Mouse (Mus musculus) natural killer cell, adult 2 months (primary cell): ENCODE data around the gene Tmem98.

Experiments
- DNase-seq, 2 experiments: peaks; one replicate each; pipeline ENCODE4 v3.0.0; 2022; ENCODE audit warnings: low spot score in 2 of 2

Tmem98 gene

DNA sequence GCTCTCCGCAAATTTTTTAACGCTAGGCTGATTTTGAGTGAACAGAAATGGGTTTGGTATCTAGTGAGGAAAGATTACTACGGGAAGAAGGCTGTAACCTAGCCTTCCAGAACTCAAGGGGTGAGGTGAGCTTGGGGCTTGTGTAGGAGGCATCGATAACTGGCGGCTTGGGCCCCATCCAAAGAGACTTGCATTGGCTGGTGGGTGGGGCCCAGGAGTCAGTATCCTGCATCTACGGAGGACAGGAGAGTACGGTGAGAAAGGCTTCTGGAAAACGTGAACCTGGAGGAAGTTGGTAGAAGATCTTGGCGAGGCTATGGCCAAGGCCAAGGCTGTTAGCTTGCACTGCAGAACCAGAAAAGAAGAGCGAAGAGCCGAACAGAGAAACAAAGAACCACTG lies 44.5 kb downstream of the Tmem98 start:
- DNase-seq: no peak

- DNase-seq: no peak
Observed at GRCm38 (mm10) chr11:80854908-80855307, 44.9 kb downstream of the Tmem98 start.

DNA sequence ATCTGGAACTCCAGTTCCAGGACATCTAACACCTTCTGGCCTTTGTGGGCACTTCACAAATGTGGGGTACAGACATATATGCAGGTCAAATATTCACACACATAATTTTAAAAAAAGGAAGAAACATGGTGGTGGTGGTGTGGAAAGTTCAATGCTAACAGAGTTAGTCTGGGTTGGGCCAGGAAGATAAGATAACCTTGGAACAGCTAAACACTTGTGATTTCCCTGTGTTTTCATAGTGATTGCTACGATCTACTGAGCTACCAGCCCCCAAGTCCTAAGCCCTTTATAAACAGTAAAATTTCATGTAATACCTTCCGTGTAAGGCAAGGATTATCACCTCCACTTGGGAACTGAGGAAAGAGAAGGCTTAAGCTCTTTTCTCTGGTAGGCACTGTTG lies 46.9 kb downstream of the Tmem98 start:
- no peak for DNase-seq

DNA sequence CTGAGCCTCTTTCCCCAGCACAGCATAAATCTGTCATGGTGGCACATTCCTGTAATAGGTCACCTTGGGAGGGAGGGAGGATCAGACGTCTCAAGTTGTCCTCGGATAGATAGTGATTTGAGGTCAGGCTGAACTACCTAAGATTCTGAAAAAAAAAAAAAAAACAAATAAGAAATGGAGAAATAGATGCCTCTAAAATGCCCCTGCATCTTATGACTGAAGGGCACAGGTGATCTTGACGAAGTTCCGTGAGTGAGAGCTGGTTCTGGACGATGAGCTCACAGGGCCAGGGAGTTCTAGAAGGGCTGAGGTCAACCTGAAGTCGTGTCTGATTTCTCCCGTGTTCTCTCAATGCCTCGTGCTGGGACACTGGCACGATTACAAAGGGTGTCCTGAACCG lies 48.1 kb downstream of the Tmem98 start, which contains the start of gene Spaca3:
Gene Spaca3, plus strand, starts transcription at position 301 of the 400 bp plus-strand sequence.
- no peak for DNase-seq

- DNase-seq: no peak
Observed at GRCm38 (mm10) chr11:80862941-80863340, 53.0 kb downstream of the Tmem98 start.

- no peak for DNase-seq
Observed at GRCm38 (mm10) chr11:80868039-80868438, 58.1 kb downstream of the Tmem98 start.
